Mouse (Mus musculus): Measurements from ENCODE around the gene Dse. TPM values are rescaled to one million over a fixed set of nuclear protein-coding genes. Genes with fewer than 3 reads are reported as not detected.
"Not testable (repeated sequence)": the region's sequence is repeated elsewhere in the genome, so short reads cannot be mapped to it uniquely, and the experiment has no call there.

Dse gene
- 2.5 and 6.7 TPM in 2 replicates for polyA plus RNA-seq (2012; rRNA removed)

GRCm38 (mm10) chr10:34207503-34207850, at the start of gene Dse:
Gene Dse, minus strand, starts transcription at chr10:34207715.
- 2% methylated on average over 14 of the region's 14 CpGs for WGBS
- no peak for DNase-seq (ENCODE audit: low read depth, low spot score)

- DNase-seq (ENCODE audit: low read depth, low spot score), result not testable (repeated sequence)
- WGBS, result 85% methylated on average over 9 of the region's 9 CpGs
These were observed 45.3 kb upstream of the Dse start for GRCm38 (mm10) chr10:34252833-34253232.

GRCm38 (mm10) chr10:34249594-34249993, 42.1 kb upstream of the Dse start:
- DNase-seq (ENCODE audit: low read depth, low spot score), result no peak
- WGBS, result 56% methylated on average over 2 of the region's 2 CpGs

- DNase-seq (ENCODE audit: low read depth, low spot score), result no peak
- WGBS, result 19% methylated on average over 3 of the region's 3 CpGs
These were observed 40.2 kb upstream of the Dse start for GRCm38 (mm10) chr10:34247757-34248156.

GRCm38 (mm10) chr10:34246106-34246505, 38.6 kb upstream of the Dse start:
- 61% methylated on average over 2 of the region's 2 CpGs for WGBS
- no peak for DNase-seq (ENCODE audit: low read depth, low spot score)

GRCm38 (mm10) chr10:34244745-34245144, 37.2 kb upstream of the Dse start:
- WGBS, result 64% methylated on average over 5 of the region's 5 CpGs
- DNase-seq (ENCODE audit: low read depth, low spot score), result no peak

- WGBS, result 61% methylated on average over 4 of the region's 4 CpGs
- DNase-seq (ENCODE audit: low read depth, low spot score), result no peak
These were observed 31.0 kb upstream of the Dse start for GRCm38 (mm10) chr10:34238536-34238935.

GRCm38 (mm10) chr10:34236569-34236968, 29.1 kb upstream of the Dse start:
- WGBS, result 76% methylated on average over 5 of the region's 5 CpGs
- no peak for DNase-seq (ENCODE audit: low read depth, low spot score)

- WGBS, result 29% methylated on average over 3 of the region's 3 CpGs
- no peak for DNase-seq (ENCODE audit: low read depth, low spot score)
These were observed 27.9 kb upstream of the Dse start for GRCm38 (mm10) chr10:34235384-34235783.

- 30% methylated on average over 2 of the region's 2 CpGs for WGBS
- DNase-seq (ENCODE audit: low read depth, low spot score), result no peak
These were observed 26.6 kb upstream of the Dse start for GRCm38 (mm10) chr10:34233931-34234745.

- 89% methylated on average over 1 of the region's 1 CpGs for WGBS
- DNase-seq (ENCODE audit: low read depth, low spot score), result no peak
These were observed 25.9 kb upstream of the Dse start for GRCm38 (mm10) chr10:34233418-34233817.

GRCm38 (mm10) chr10:34230121-34230675, 22.7 kb upstream of the Dse start:
- 37% methylated on average over 5 of the region's 5 CpGs for WGBS
- no peak for DNase-seq (ENCODE audit: low read depth, low spot score)

GRCm38 (mm10) chr10:34229491-34229890, 22.0 kb upstream of the Dse start:
- DNase-seq (ENCODE audit: low read depth, low spot score), result no peak
- 58% methylated on average over 4 of the region's 4 CpGs for WGBS

- DNase-seq (ENCODE audit: low read depth, low spot score), result no peak
- 51% methylated on average over 3 of the region's 3 CpGs for WGBS
These were observed 16.1 kb upstream of the Dse start for GRCm38 (mm10) chr10:34223660-34224059.

GRCm38 (mm10) chr10:34221909-34222620, 14.6 kb upstream of the Dse start:
- WGBS, result 49% methylated on average over 3 of the region's 3 CpGs
- no peak for DNase-seq (ENCODE audit: low read depth, low spot score)

GRCm38 (mm10) chr10:34218191-34218590, 10.7 kb upstream of the Dse start:
- 86% methylated on average over 3 of the region's 3 CpGs for WGBS
- DNase-seq (ENCODE audit: low read depth, low spot score), result no peak

- WGBS, result 61% methylated on average over 1 of the region's 1 CpGs
- no peak for DNase-seq (ENCODE audit: low read depth, low spot score)
These were observed 8.2 kb upstream of the Dse start for GRCm38 (mm10) chr10:34215667-34216066.

- no peak for DNase-seq (ENCODE audit: low read depth, low spot score)
These were observed 2.4 kb upstream of the Dse start for GRCm38 (mm10) chr10:34209951-34210350.

- DNase-seq (ENCODE audit: low read depth, low spot score), result no peak
These were observed 516 bp upstream of the Dse start for GRCm38 (mm10) chr10:34208031-34208430.

GRCm38 (mm10) chr10:34206783-34207502, 572 bp downstream of the Dse start:
- WGBS, result 1% methylated on average over 63 of the region's 65 CpGs
- DNase-seq (ENCODE audit: low read depth, low spot score), result no peak

More at GRCm38 (mm10) chr10:34208031-34208430, 516 bp upstream of the Dse start:
- WGBS, result 26% methylated on average over 13 of the region's 13 CpGs

All from large intestine, adult 2 months (tissue).